Mouse (Mus musculus) 3T3-L1 (cell line): Measurements from ENCODE around the gene Dnah17.

Experiments
- DNase-seq: peaks from one replicate; pipeline ENCODE4 v3.0.0-alpha.2; 2015; ENCODE audit warnings: low read depth, low spot score

The Dnah17 gene

DNA sequence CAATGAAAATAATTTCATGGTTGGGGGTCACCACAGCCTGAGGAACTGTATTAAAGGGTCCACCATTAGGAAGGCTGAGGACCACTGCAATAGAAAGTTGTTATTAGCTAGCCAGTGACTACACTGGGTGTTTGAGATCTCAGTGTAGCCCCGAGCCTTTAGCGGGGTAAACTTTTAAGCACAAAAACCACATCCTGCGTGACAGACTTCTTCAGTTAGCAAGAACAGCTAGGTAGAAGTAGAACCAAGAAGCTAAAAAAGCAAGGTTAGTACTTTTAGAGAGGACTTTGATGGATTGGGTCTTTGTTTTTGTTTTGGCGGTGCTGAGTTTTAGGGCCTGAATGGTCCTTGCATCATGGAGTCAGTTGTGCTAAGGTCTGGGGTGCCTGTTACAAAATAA is 13.3 kb upstream of the Dnah17 start:
- no peak for DNase-seq

DNA sequence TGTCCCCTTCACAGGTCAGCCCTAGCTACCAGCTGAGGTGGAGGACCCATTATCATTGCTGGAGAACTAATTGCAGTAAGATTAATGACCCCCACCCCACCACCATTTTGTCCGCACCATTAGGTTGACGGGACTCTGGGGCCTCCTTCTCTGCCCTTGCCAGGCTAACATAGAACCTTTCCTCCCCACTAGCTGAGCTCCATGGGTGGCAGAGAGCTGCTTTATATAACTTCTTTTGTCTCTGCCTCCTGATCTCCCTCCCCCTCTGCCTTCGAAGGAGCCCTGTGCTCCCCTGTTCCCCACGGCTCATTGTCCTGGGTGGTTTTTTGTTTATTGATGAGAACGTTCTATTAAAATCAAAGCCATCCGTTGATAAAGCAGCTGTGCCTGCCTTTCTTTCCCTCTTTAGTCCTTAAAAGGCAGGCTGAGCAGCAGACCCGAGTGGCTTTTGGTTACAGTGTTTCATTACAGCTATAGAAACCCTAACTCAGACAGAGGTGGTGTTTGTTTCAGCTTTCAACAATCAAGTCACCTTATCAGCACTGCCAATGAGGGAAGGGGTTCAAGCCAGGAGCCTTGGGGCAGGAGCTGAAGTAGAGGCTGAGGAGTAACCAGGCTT is 12.2 kb upstream of the Dnah17 start:
- no peak for DNase-seq

DNA sequence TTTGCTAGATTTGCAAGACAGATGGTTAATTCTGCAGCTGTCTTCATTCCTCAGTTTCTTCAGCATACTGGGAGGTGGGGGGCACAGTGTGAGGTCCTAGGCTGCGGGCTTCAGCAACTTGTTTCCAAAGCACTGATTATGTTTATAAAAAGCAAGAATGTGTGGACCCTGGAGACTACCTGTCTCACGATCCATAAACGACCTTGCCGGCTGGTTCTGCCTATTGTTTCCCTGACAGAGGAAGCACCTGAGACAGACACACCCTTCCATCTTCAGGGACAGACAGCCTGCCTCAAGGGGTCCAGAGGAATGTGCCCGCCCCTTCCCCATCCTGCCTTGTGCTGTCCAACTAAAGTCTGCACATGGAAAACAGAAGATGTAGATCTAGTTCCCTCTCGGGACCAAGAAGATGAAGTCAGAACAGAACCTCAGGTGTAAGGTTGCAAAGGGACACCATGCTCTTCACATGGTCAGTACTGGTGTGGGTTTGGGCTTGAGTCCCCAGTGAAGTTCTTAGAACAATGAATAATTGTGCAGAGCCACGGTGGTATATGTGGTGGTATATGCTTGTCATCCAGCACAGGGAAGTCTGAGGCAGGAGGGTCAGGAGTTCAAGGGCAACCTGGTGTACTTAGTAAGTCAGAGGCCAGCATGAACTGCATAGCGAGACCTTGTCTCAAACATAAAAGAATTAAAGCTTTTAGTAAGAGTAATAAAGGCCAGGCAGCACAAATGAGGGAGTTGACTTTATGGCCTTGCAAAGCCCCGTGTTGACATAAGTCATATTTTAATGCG is 10.5 kb upstream of the Dnah17 start:
- DNase-seq, result no peak

DNA sequence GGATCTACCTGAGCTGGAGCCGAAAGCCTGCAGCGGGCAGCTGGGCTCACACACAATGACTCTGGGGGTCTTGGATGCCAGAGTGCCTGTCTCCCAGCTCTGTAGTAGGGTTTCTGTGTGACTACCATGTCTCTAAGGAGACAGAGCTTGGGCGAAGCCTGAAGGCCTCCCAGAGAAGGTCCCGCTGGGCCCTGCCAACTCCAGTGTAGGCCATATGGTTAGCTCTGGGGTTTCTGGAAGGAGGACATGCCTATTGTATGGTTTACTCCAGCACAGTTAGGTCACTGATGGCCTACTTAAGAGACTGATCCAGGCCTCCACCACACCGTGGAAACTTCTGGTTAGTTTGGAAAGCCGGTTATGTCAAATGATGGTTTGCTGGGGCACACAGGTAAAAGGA is 7.9 kb upstream of the Dnah17 start:
- no peak for DNase-seq

DNA sequence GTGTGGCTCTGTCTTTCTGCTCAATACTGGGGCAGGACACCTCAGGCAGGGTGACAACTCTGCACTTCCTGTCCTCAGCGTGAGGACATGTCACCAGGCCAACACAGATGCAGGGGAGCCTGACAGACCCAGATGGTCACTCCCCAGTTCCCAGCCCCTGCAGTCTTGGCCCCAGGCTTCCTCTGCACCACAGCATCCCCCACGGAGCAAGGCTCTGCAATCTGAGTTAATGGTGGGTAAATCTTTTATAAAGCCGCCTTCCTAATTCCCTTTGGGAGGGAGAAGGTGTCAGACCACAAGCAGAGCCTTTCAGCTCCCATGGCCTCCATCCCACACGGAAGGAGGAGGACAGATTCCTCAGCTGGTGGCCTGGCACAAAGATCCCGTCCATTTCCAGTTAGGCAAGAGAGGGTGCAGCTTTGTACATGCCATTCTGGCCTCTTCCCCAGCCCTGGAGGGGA is 5.8 kb upstream of the Dnah17 start:
- no peak for DNase-seq

DNA sequence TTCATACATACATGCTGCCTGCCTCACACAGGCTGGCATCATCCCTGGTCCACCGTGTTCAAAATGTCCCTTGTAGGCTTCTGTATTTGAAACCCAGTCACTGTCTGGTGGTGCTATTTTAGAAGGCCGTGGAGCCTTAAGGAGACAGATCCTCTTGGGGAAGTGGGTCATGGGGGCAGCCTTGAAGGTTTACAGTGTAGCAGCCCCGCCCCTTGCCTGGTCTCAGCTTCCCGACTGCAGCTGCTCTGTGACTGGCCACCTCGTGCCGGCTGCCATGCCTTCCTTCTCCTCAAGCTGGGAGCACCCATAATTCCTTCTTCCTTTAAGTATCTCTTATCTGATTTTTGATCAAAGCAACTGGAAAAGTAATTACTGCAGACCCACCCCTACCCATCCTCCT is 4.8 kb upstream of the Dnah17 start:
- DNase-seq, result no peak

DNA sequence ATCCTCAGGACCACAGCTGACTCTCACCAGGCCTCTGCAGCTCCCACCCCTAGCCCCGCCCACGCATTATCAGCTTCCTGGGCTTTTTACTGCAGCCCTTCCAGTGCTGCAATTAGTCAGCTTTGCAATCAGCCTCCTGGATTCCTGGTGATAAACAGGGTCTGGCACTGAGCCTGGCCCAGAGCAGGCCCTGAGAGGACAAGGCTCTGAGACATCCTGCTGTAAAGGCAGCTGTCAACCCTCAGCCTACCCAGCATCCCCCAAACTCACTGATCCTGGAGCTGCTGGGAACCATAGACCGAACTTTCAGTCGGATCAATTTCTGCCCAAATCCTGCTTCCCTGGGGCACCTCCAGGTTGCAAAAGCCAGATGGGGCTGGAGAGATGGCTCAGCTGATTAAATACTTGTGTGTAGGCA is 3.3 kb upstream of the Dnah17 start:
- peak; percentile 50 for DNase-seq

DNA sequence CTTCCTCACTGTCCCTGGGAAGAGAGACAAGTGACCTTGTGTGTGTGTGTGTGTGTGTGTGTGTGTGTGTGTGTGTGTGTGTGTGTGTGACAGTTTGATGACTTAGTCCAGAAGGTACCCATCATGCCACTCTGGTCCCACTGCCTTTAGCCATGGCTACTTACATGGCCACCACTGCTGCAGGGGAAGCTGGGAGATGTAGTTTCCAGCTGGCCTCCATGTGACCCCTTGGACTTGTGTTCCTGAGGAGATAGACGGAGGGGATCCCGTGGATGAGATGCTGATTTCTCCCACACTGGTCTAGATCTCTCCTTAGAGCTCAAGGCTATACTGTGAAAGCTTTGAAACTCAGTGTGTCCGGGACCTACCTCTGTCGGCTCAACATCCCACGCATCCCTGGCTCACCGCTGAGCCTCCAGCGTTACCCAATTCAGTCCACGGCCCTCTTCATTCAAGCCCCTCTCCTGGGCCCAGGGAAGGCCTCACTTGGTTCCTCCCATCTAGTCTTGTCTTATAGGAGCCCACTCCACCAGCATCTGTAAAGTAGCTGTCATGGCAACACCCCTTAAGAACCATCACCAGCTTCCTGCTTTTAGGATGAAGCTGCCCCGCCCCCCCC is 2.8 kb upstream of the Dnah17 start:
- peak; percentile 36 for DNase-seq

DNA sequence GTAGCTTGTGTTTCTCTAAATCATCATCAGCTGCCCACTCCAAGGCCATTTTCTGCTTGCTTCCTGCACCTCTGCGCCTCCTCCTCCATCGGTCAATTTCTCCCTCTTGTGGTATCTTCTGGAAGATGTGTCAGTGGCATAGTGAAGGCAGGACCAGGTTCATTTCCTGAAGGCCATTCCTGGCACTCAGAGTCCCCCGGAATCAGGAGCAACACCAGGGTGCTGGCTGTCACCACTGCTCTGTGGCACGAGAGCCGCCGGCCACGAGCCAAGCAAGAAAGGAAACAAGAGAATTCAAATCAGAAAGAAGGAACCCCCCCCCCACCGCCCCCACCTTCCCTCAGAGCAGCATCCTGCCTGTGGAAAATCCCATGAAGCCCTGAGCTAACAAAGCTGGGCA is 1.7 kb upstream of the Dnah17 start:
- peak; percentile 39 for DNase-seq

DNA sequence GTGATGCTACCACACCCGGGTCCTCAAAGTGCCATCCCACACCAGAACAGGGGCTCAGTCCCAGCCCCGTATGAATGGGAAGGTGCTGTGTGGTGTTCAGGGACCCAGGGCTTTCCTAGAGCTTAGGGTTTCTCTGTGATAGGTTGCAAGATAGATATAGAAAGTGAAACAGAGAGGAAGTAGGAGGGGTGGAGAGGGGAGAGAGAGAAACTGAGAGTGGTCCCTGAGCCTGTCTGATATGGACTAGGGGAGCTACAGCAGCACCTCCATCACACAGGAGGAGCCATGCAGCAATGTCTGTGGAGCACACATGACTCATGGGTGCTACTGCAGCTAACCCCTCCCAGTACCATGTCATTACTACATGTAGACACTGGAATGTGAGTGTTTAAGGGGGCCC is 622 bp downstream of the Dnah17 start:
- DNase-seq, result no peak

DNA sequence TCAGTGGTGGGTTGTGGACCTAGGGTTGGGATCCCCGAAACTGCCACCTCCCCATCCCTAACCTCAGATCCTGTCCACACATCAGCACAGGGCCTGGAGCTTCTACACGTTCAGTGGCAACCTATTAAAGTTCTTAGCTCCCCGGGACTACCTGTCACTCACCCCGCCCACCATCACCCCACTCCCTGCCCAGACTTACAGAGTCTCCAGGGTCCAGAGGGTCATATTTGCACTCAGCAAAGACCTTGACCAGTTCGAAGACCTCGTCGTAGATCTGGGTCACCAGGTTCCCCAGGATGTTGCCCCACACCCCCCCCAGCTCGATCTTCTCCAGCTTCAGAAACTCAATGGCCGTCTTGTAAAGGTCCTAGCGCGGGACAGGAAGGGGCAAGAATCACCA is 8.8 kb downstream of the Dnah17 start:
- DNase-seq, result no peak

DNA sequence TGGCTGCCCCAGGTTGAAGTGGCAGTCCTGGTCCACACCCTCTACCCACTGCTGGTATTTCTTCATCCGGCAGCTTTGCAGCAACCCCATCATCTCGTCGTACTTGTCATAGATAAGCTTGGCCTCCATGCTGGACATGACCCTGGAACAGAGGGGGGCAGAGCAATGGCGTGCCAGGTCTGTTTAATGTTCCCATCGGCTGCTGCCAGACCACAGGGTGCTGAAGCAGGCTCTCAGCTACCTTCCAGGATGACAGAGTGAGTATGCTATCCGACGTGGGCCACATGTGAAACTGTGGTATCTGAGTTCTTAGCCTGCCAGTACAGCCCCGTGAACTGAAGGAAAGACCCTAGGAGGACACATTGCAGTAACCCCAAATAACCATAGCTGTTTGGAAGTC is 11.7 kb downstream of the Dnah17 start:
- no peak for DNase-seq

DNA sequence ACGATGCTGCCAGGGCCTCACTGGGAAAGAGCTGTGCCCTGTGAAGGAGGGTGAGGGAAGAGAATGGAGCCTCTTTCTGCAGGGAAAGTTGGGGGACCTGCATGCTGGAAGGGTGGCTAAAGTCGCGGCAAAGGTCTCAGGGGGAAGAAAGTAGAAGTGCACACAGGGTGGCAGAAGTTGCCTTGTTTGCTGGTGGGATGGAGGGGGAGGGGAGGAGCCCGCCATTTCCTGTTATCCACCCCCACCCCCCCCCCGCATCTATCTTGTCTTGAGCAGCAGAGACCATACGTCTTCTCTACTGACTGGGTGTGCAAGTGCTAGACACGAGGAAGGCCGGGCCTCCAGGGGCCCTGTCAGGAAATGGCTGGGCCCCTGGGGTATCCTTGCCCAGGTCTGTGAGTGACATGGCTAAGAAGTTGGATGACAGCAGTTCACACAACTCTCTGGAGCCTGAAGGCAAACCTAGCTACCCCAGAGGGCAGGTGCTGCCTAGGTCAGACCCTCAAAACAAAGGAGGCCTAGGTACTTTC is 15.8 kb downstream of the Dnah17 start:
- no peak for DNase-seq

DNA sequence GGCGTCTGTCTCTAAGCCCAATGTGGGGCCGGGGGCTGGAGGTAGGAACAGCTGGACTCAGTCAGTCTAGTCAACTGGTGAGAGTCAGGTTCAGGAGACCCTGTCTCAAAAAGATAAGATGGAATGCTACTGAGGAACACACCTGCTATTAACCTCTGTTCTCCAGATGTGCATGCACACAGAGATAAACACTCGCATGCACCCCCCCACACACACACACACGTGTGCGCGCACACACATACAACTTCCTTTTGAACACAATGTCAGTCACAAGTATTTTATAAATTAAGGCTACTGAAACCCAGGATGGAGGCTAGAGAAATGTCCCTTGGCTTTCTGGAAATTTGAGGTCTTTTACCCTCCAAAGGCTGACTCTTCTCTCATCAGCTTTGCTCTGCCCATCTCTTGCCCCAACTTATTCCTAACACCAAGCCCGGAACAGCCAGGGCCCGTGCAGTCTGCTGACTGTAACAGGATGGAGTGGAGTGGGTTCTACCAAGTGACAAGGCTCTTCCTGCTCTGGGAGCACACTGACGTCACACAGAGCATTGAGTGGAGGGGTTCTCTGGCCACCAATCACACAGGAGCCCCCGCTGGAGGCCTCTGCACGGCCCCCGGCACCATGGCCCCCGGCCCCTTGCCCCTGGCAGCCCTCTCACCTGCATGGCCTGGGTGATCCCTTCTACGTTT is 16.8 kb downstream of the Dnah17 start:
- DNase-seq, result no peak

DNA sequence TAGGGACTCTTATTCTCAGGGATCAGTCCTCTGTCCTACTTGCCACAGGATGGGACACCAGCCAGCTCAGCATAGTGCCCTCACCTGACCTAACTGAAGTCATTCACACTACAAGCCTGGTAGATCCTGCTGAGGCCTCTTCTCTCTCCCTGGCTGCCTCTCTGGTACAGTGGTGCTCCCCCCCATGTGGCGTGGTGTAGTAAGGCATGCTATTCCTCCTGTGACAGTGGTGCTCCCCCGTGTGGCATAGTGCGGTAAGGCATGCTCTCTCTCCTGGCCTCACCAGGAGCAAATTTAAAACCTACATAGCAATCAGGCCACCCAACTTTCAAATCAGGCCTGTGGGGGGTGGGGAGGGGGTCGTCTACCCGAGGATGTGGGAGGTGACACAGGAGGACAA is 26.4 kb downstream of the Dnah17 start:
- peak; percentile 93 for DNase-seq

DNA sequence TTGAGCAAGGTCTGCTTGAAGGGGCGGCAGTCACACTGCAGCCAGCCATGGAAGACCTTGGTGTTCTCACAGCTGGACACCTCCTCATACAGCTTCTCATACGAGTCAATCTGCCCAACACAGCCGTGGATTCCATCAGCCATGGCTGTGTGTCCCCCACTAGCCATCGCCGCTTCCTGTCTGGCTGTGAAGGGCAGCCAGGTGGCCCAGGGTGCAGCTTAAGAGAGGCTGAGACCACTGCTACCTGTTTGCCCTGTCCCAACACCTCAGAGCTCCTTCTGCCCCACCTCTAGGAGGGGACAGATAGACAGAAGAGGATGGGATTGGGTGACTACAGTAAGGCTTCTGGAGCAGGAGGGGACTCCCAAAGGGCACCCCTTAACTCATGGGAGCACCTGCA is 27.1 kb downstream of the Dnah17 start:
- DNase-seq, result no peak

DNA sequence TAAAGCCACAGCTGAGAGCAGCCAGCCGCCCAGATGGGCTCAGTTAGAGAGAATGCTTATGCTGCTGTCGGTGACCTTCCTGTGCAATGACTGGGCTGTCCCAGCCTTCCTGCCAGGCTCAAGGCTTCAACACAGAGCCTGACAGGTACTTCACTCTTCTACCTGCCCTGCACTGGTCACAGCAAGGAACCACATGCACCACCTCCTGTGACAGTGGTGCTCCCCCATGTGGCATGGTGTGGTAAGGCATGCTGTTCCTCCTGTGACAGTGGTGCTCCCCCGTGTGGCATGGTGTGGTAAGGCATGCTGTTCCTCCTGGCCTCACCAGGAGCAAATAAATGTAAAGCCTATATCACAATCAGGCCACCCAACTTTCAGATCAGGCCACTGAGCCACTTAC is 27.6 kb downstream of the Dnah17 start:
- peak; percentile 90 for DNase-seq

DNA sequence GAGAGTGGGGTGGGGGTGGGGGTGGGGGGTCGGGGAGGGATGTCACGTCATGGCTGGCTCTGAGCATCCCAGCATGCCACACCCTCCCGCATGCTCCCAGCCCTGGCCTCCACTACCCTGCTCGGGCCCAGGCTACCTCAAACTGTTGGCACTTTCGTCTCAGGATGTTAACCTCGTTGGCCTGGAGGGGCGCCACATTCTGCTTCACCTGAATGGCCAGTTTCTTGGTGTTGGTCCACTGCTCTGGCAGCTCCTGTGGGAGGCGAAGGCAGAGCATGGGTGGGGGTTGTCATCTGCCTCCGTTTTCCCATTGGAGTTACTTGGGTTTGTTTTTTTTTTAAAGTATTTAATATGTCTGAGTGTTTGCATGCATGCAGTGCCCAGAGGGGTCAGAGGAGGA is 29.3 kb downstream of the Dnah17 start:
- no peak for DNase-seq

DNA sequence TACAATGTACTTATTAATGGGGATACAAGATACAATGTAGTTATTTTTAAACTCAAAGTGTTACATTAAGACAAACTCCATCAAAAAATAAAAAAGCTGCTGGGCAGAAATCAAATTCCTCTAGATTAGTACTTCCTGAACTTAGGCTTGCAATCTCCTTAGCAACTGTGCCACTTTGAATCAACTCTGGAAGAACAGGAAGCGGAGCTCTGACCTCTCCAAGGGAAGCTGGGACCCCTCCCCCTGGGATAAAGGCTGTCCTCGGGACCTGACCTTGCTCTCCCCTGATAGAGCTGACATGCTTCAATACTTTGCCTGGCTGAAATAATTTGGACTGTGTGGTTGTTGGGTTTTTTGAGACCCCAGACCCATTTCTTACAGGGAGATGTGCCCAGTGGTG is 33.7 kb downstream of the Dnah17 start:
- no peak for DNase-seq

DNA sequence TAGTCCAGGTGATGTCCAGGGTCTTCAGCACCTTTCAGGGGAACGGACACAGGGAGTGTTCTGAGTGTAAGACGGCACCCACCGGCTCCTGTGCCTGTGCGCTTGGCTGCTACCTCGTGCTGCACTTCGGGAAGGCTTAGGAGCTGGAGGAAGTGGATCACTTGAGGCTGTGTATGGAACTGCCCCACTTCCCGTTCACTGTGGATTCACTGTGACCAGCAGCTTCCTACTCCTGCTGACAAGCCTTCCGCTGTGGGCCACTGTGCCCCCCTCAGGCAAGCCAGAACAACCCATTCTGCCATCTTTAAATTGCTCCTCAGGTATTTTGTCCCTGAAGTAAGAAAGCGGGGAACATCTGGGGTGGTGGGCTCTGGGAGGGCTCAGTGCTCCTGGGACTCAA is 35.4 kb downstream of the Dnah17 start:
- DNase-seq, result no peak

DNA sequence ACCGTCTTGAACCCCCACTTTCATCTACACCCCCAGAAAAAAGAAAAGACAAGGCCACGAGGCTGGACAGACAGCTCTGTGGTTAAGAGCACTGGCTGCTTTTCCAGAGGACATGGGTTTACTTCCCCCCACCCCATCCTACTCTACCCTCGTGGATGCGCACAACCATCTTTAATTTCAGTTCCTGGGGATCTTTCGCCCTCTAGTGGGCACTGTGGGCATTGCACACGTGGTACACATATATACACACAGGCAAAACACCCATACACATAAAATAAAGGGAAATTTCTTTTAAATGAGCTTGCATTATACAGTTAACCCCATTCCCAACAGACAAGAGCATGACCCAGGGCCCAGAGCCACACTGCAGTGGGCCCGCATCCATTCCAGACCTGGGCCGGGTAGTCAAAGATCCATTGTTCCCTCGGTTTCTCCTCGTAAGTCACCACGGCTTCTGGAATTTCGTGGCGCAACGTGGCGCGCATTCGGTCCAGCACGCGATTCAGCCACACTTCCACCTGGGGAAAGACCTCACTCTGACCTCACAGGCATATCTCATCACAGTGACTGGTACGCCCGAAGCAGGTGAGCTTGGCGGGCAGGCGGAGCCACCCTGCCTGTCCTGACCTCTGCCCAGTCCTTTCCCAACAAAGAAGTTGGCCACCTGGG is 39.3 kb downstream of the Dnah17 start:
- DNase-seq, result peak; percentile 44

DNA sequence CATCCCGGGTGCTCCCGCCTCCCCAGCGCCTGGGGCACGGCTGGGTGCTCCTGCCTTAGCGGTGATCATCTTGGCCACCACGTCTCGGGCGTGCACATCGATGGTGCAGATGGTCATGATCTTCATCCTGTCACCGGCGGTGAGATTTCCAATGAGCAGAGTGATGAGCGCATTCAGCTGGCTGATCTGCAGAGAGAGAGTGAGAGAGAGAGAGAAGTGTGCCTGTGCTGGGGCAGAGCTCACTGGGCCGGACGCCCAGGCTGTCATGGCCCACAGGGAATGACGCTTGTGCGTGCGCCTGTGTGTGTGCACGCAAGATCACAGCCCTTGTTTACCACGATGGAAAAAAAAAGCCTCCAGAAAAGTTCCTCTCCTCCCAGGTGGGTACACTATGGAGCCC is 41.5 kb downstream of the Dnah17 start:
- no peak for DNase-seq
